Mouse (Mus musculus) forebrain, embryonic 11.5 days (tissue): ENCODE data around the gene Slc4a5. TPM values are rescaled to one million over a fixed set of nuclear protein-coding genes. Genes with fewer than 3 reads are reported as not detected.

Experiments used
- ATAC-seq: fragments of 200-750 bp; cut with Nextera tagmentation; replicated peaks from 2 replicates; pipeline ENCODE4 v1.8.0; 2017; ENCODE audit warnings: moderate TSS enrichment; ENCODE audit not compliant: low FRiP score
- DNase-seq: peaks from one replicate; pipeline ENCODE4 v3.0.0-alpha.2; 2017; ENCODE audit warnings: low spot score
- H3K27ac ChIP-seq: fragments of 300-500 bp; sonication (generic); 2 replicates; pipeline ENCODE4 v1.5.1; 2014; ENCODE audit warnings: low read depth, low read length
- H3K27me3 ChIP-seq: fragments of 300-500 bp; sonication (generic); 2 replicates; pipeline ENCODE4 v1.6.1; 2014; ENCODE audit warnings: mild to moderate bottlenecking, low read length, mixed read lengths; ENCODE audit not compliant: control insufficient read depth, insufficient read depth
- H3K36me3 ChIP-seq: fragments of 300-500 bp; sonication (generic); 2 replicates; pipeline ENCODE4 v1.6.1; 2014; ENCODE audit warnings: mild to moderate bottlenecking, low read length, moderate library complexity, mixed read lengths; ENCODE audit not compliant: control insufficient read depth, insufficient read depth
- H3K4me1 ChIP-seq: fragments of 300-500 bp; sonication (generic); replicated peaks from 2 replicates; pipeline ENCODE4 v1.6.1; 2014; ENCODE audit warnings: low read length, mixed read lengths; ENCODE audit not compliant: control insufficient read depth, insufficient read depth
- H3K4me2 ChIP-seq: fragments of 300-500 bp; sonication (generic); 2 replicates; pipeline ENCODE4 v1.6.1; 2014; ENCODE audit warnings: low read depth, mild to moderate bottlenecking, low read length, moderate library complexity, mixed read lengths; ENCODE audit not compliant: severe bottlenecking
- H3K4me3 ChIP-seq: fragments of 300-500 bp; sonication (generic); 2 replicates; pipeline ENCODE4 v1.5.1; 2014; ENCODE audit warnings: low read depth, low read length
- H3K9ac ChIP-seq: fragments of 300-500 bp; sonication (generic); 2 replicates; pipeline ENCODE4 v1.6.1; 2014; ENCODE audit warnings: low read length
- H3K9me3 ChIP-seq: fragments of 300-500 bp; sonication (generic); 2 replicates; pipeline ENCODE4 v1.6.1; 2016; ENCODE audit warnings: low read length, mixed read lengths; ENCODE audit not compliant: control insufficient read depth
- WGBS: fragments of 180-500 bp; shearing (Covaris S2); extraction: QIAGEN DNeasy Blood & Tissue Kit; methylation state at CpG from one replicate; pipeline ENCODE4 v1.1.7; 2014; 5-methylcytosine and 5-hydroxymethylcytosine counted together
- polyA plus RNA-seq: library from polyadenylated mRNA; unstranded; fragments of >200 nt; fragmentation: Nextera tagmentation; extraction: Ambion mirVana; gene quantifications from 2 replicates; pipeline ENCODE4 v1.2.1, GENCODE M21; 2014

The Slc4a5 gene
- polyA plus RNA-seq, 1 experiment from 2014 or later = 0.35 TPM

GRCm38 (mm10) chr6:83244422-83245061, 24.9 kb downstream of the Slc4a5 start:
- 23% methylated on average over 10 of the region's 10 CpGs for WGBS
- H3K4me3 ChIP-seq = no peak overlapping the region
- no peak for DNase-seq
- H3K9me3 ChIP-seq = no peaks in the 10 kb centered on the region
- no peaks in the 10 kb centered on the region for H3K36me3 ChIP-seq
- no peak overlapping the region for H3K9ac ChIP-seq
- no peak overlapping the region for H3K27ac ChIP-seq
- ATAC-seq = no peak
- no peaks in the 10 kb centered on the region for H3K27me3 ChIP-seq
- no peak overlapping the region for H3K4me2 ChIP-seq
- no peaks in the 10 kb centered on the region for H3K4me1 ChIP-seq

- Histone ChIP-seq H3K4me2 (no peak overlapping the region), H3K4me1 (no peaks in the 10 kb centered on the region), H3K9ac (no peak overlapping the region), H3K9me3 (no peaks in the 10 kb centered on the region), H3K36me3 (no peaks in the 10 kb centered on the region), H3K27me3 (no peaks in the 10 kb centered on the region), H3K4me3 (no peak overlapping the region), H3K27ac (no peak overlapping the region)
- ATAC-seq (no peak), DNase-seq (no peak)
- WGBS = 87% methylated on average over 6 of the region's 6 CpGs
These were observed 25.5 kb downstream of the Slc4a5 start for GRCm38 (mm10) chr6:83245134-83245533.

GRCm38 (mm10) chr6:83245997-83246396, 26.4 kb downstream of the Slc4a5 start:
- no peaks in the 10 kb centered on the region for H3K27me3 ChIP-seq
- no peak overlapping the region for H3K9ac ChIP-seq
- WGBS = 98% methylated on average over 1 of the region's 1 CpGs
- H3K4me1 ChIP-seq = no peaks in the 10 kb centered on the region
- H3K4me3 ChIP-seq = no peak overlapping the region
- H3K9me3 ChIP-seq = no peaks in the 10 kb centered on the region
- H3K4me2 ChIP-seq = no peak overlapping the region
- ATAC-seq = no peak
- DNase-seq = no peak
- no peak overlapping the region for H3K27ac ChIP-seq
- H3K36me3 ChIP-seq = no peaks in the 10 kb centered on the region

GRCm38 (mm10) chr6:83246750-83247149, 27.1 kb downstream of the Slc4a5 start:
- 98% methylated on average over 4 of the region's 4 CpGs for WGBS
- ATAC-seq = no peak
- Histone ChIP-seq H3K9ac (no peak overlapping the region), H3K4me2 (no peak overlapping the region), H3K36me3 (no peaks in the 10 kb centered on the region), H3K9me3 (no peaks in the 10 kb centered on the region), H3K27ac (no peak overlapping the region), H3K4me3 (no peak overlapping the region), H3K4me1 (no peaks in the 10 kb centered on the region), H3K27me3 (no peaks in the 10 kb centered on the region)
- no peak for DNase-seq

GRCm38 (mm10) chr6:83247153-83247552, 27.5 kb downstream of the Slc4a5 start:
- Histone ChIP-seq H3K4me1 (no peaks in the 10 kb centered on the region), H3K9ac (no peak overlapping the region), H3K4me3 (no peak overlapping the region), H3K27me3 (no peaks in the 10 kb centered on the region), H3K9me3 (no peaks in the 10 kb centered on the region), H3K36me3 (no peaks in the 10 kb centered on the region), H3K27ac (no peak overlapping the region), H3K4me2 (no peak overlapping the region)
- 90% methylated on average over 2 of the region's 2 CpGs for WGBS
- ATAC-seq (no peak), DNase-seq (no peak)

- ATAC-seq = no peak
- Histone ChIP-seq H3K9ac (no peak overlapping the region), H3K4me3 (no peak overlapping the region), H3K27ac (no peak overlapping the region), H3K36me3 (no peaks in the 10 kb centered on the region), H3K4me2 (no peak overlapping the region), H3K9me3 (no peaks in the 10 kb centered on the region), H3K4me1 (no peaks in the 10 kb centered on the region), H3K27me3 (no peaks in the 10 kb centered on the region)
- DNase-seq = no peak
- WGBS = 58% methylated on average over 7 of the region's 7 CpGs
These were observed 34.6 kb downstream of the Slc4a5 start for GRCm38 (mm10) chr6:83254242-83254641.

GRCm38 (mm10) chr6:83264516-83264915, 44.9 kb downstream of the Slc4a5 start:
- H3K9me3 ChIP-seq = no peaks in the 10 kb centered on the region
- no peak overlapping the region for H3K4me3 ChIP-seq
- DNase-seq (no peak), ATAC-seq (no peak)
- H3K27ac ChIP-seq = no peak overlapping the region
- H3K4me2 ChIP-seq = no peak overlapping the region
- H3K9ac ChIP-seq = no peak overlapping the region
- H3K36me3 ChIP-seq = no peaks in the 10 kb centered on the region
- no peaks in the 10 kb centered on the region for H3K27me3 ChIP-seq
- H3K4me1 ChIP-seq = peaks cover 3% of the 10 kb centered on the region; the same call in 1 of the 2 replicates
- 84% methylated on average over 1 of the region's 1 CpGs for WGBS

GRCm38 (mm10) chr6:83265253-83265652, 45.6 kb downstream of the Slc4a5 start:
- Histone ChIP-seq H3K9ac (no peak overlapping the region), H3K36me3 (no peaks in the 10 kb centered on the region), H3K27me3 (no peaks in the 10 kb centered on the region), H3K9me3 (no peaks in the 10 kb centered on the region), H3K4me3 (no peak overlapping the region), H3K4me2 (no peak overlapping the region), H3K27ac (no peak overlapping the region), H3K4me1 (peaks cover 3% of the 10 kb centered on the region; the same call in 1 of the 2 replicates)
- no peak for ATAC-seq
- peak; percentile 58 for DNase-seq

- H3K9ac ChIP-seq = no peak overlapping the region
- ATAC-seq = no peak
- WGBS = 77% methylated on average over 4 of the region's 4 CpGs
These were observed 46.0 kb downstream of the Slc4a5 start for GRCm38 (mm10) chr6:83265653-83266052.

More at GRCm38 (mm10) chr6:83265653-83266052, 46.0 kb downstream of the Slc4a5 start:
- H3K4me3 ChIP-seq = no peak overlapping the region
- no peak overlapping the region for H3K4me2 ChIP-seq
- H3K9me3 ChIP-seq = no peaks in the 10 kb centered on the region
- peaks cover 3% of the 10 kb centered on the region; the same call in 1 of the 2 replicates for H3K4me1 ChIP-seq
- H3K27ac ChIP-seq = no peak overlapping the region
- no peak for DNase-seq
- H3K36me3 ChIP-seq = no peaks in the 10 kb centered on the region
- H3K27me3 ChIP-seq = no peaks in the 10 kb centered on the region
